Mouse (Mus musculus) neural tube, embryonic 10.5 days (tissue): ENCODE data around the gene Rapgef1.

Source experiments
- DNase-seq: peaks from one replicate; pipeline ENCODE4 v3.0.0-alpha.2; 2017; ENCODE audit warnings: low spot score; ENCODE audit errors: extremely low spot score

Gene Rapgef1

DNA sequence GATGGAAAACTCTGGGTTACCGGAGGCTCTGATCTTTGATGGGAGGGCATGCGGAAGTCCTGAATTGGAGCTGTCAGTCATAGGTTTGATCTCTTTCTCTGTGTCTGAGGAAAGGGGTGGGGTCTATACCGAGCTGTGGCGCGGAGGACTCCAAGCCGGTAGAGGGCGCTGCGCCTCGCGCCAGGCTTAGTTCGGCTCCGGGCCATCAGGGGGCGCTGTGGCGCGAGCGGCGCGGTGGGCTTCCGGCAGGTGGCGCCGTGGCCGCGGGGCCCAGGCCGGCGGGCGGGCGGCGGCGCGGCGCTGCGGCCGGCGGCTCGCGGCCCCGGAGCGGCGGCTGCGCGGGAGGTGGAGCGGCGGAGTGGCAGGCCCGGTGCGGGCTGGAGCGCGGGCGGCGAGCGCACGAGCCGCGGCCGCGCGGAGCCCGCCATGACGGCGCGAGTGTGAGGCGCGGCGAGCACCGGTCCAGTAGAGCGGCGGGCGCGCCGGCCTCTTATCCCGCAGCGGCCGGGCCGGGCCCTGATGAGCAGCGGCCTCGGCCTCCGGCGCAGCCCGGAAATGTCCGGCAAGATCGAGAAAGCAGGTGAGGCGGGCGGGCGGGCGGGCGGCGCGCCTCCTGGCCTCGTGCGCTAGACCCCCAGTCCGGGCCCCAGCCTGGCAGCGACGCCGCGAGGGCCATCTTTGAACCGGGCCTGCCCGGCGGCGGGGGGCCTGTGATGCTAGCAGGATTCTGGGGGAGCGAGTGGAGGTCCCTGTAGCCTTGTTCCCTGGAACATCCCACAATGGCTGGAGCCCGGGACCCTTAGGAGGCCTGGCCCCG is at the start of gene Rapgef1:
Rapgef1 (plus strand) TSS at position 237 of the 817 bp plus-strand sequence.
- peak; percentile 95 for DNase-seq

DNA sequence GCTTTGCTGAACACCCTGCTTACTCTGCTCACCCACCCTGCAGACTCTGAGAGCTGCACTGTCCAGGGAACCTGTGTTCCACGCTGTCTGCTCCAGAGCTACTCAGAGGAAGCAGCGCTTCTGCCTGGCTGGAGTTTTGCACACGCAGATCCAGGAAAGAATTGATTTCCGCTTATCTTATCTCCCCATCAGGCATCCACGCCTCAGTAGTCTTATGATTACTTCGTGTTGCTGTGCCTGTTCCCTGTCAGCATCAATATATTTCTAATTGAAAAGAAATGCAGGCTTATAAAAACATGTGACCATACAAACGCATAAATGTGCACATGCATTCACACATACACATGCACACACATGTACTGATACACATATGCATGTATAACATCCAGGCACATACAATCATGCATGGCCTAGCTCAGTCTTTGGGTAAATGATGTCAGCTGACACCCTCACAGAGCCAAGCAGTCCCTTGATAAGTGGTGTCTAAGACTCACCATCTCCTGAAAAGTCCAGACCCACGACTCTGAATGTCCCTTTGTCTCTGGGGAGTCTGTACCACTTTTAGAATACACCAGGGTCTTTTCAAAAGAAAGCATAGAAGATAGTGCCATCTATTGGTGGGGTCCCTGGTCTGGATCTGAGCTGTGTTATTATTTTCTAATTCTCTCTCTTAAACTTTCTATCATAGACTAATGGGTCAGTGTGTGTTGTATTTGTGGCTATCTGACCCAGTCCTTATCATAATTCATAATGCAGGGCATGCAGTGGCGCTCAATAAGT is 47.4 kb upstream of the Rapgef1 start:
- DNase-seq, result no peak

DNA sequence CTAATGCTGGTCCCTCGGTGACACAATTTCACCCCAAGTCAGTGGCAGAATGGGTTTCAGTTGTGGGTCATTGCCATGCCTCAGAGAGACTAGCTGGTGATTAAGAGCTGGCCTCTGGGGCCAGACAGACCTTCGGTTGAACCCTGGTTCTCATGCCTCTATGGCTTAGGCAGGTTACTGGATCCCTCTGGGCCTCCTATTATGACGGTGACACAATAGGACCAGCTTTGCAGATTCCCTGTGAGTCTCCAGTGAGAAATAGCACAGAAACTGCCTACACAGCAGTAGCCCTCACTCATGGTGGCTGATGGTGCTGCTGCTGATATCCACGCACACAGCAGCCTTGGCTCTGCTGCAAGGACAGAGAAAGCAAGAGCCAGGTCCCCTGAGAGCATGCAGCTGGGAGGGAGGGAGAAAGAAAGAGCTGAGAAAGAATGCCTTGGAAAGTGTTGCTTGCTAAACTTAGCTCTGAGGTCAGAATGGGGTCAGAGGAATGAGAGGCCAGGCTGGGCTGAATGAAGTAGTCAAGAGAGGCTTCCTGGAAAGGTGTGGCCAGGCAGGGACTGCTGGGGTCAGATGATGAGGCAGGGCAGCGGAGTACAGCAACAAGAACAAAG is 46.6 kb upstream of the Rapgef1 start:
- DNase-seq, result peak; percentile 39

DNA sequence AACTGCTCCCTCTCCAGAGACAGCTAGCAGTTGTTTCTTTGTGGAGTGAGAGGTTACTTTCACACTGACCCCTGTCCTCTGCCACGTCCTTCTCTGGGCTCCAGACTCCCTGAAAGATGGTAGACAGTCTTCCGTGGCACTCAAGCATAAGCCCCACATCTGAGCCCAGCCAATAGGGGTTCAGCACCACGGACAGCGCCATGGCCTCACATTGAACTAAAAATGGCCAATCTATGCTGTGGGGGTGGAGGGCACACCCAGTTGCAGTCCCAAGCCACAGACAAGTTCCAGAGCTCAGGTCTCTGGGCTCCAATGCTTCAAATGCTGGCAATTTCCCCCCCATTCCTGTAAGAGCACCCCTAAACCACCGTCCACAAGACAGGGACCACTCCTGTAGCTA is 45.9 kb upstream of the Rapgef1 start:
- peak; percentile 89 for DNase-seq

DNA sequence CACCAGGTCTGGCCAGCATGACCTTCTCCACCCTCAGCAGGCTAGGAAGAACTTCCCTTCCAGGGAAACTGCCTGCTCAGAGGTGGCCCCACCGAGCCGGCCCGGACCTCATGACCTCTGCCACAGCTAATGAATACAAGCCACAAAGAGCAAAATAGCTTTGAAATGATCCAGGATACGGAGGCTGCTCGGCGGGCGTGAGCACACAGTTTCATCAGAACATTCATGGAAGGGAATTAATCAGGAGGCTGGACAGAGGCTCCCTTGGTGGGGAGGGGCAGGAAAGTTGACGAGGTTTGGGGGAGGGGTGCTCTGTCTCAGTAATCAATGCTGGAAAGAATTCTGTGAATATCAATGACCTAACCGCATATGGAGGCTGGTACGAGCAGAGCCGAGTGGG is 45.3 kb upstream of the Rapgef1 start:
- peak; percentile 54 for DNase-seq

DNA sequence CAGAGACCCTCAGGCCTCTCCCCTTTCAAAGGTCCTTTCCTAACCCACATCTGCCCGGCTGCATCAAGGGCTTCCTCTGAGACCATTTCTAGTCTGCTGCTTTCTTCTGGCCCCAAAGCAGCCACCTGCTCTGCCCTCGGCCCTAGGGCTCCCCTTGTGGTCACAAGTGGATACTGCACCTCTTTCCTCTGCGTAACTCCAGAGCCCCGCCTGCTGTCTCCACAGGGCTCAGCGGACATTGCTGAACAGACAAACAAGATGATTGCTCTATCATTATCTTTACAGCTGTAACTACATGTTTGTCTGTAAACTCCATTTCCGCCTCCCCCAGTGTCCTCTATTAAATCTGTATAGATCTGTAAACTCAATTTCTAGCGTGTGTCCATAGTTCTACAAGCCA is 37.1 kb upstream of the Rapgef1 start:
- peak; percentile 81 for DNase-seq

DNA sequence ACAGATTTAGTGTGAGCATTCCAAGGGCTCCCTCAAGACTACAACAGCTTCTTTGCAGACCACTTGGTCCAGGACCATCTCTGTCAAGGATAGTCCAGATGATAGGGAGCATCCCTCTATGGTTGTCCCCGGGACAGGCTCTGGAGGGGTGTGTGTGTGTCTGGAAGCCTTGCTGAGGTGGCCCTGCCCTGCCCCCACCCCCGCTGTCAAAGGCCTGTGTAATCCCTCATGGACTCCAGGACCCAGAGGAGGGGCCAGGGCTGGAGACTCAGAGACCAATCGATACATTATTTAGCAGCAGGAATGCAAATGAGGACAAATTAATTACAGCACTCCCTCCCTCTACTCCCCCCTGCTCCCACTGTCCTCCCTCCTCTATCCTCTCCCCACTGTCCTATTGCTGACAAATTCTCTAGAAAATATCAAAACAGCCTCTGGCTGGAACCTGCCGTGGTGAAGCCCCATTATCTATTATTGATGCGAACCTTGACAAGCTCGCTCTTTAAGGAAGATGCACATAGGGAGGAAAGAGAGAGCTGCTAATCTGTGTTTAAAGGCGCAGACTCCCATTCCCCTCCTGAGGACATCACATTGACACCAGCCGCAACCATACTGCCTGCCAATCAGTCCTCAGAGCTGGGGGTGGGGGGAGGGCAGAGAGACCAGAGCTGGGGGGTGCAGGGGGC is 33.4 kb upstream of the Rapgef1 start:
- no peak for DNase-seq

DNA sequence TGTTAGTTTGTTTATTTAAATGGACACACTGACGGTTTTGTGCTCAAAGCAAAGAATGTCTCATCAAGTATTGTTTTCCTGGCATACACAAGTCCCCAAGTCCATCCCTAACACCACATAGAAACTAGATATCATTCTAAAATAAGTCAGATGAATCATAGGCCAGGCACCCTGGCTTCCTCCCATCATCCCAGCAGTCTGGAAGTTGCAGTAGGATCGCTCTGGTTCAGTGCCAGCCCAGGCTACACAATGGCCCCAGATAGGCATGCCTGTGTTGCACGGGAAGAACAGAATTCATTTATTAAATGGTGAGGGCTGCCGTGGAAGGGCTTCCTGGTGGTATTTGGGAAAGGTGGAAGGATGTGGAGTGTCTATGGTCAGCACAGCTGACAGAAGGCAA is 31.5 kb upstream of the Rapgef1 start:
- no peak for DNase-seq

DNA sequence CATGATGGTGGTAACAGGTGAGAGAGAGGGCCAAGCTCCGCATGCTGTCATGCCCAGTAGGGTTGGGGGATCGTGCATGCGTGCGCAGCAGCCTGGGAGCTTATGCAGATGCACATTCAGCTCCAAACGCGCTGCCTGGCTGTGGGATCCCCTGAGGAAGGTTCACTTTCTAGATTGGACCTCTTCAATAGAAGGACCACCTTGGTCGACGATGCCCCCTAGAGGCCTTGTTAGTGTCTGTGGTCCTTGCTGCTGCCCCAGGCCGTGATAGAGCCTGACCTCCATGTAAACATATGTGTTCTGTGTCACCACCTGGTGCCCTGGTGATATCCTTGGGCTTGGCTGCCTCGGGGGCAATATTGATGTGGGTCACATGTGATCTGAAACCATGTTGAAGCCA is 30.3 kb upstream of the Rapgef1 start:
- DNase-seq, result peak; percentile 32

DNA sequence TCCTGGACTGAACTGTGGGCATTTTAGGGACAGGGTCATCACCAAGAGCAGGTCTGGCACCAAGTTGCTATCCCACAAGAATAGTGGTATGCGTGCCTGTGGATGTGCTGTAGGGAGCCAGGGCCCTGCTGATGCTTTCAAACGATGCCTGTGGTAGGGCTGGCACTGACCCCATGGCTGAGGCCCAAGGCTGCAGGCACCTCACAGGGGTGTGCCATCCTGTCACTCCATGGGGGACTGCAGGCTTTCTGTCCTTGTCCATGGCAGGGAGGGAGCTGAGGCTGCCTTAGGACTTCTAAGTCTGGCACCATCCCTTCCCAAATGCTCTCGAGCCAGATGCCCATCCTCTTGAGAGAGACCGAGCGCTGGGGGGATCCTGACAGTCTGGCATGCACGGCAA is 27.9 kb upstream of the Rapgef1 start:
- no peak for DNase-seq

DNA sequence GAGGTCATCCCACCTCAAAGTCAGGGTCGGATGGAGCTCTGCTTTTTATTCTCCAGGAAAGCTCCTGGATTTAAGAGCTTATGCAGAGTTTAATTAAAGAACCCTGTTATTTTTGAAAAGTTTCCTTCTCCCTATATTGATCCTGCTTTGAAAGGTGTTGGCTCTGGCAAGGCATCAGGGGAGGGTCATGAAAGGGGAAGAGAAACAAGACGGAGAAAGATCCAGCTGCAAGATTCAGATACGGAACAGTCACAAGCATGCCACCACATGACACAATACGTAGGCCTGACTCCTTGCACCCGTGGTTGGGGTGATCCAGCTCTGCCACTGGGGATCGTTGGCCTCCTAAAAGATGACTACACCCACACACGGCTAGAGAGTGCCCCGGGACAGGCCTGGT is 27.0 kb upstream of the Rapgef1 start:
- DNase-seq, result no peak

DNA sequence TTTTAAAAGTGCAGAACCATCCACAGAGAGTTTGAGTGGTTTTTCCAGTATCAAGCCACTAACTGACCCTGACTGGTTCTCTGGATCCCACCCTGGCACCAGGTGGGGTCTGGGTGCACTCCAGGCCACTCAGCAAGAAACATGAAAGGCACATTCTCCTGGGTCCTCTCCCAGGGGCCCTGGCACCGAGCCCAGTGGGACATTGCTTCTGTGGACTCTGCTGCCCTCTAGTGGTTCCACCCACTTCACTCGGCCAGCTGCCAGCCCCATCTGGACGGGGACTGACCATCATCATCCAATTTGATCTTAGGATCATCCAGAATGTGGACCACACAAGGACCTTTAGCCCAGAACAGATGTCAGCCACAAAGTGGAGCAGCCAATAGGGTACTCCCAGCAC is 15.6 kb upstream of the Rapgef1 start:
- peak; percentile 82 for DNase-seq

DNA sequence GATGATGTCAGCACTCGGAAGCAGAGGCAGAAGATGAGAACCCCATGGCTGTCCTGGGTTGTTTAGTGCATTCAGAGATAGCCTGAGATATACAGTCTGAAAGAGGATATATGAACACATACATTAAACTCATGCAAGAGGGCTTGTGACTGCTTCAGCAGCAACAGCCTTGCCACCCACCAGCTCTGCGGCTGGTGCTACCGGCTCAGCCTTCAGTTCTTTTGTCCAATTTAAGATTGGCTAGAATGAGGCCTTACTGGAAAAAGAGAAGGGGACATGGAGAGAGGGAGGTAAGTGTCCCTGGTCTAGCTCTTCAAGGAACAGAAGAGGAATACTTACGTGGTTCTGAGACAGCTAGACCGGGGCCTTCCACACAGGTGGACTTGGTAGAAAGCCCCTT is 13.9 kb upstream of the Rapgef1 start:
- no peak for DNase-seq

DNA sequence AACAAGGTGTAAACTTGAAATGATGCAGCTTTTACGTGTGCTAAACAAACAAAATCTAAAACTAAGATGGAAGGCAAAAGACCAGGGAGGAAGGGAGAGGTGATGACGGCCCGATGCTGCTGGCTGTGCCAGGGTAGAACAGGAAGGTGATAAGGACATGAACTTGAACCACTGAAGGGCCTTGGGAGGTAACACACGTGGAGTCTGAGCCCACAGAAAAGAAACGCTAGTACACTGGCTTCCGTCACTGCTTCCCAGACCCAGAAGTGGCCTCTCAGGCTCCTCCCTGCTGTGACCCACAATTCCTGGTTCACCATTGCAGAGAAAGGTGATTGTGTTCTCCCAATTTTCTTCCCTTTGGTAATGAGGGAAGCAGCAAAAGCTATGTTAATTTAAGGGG is 13.1 kb upstream of the Rapgef1 start:
- DNase-seq, result no peak

DNA sequence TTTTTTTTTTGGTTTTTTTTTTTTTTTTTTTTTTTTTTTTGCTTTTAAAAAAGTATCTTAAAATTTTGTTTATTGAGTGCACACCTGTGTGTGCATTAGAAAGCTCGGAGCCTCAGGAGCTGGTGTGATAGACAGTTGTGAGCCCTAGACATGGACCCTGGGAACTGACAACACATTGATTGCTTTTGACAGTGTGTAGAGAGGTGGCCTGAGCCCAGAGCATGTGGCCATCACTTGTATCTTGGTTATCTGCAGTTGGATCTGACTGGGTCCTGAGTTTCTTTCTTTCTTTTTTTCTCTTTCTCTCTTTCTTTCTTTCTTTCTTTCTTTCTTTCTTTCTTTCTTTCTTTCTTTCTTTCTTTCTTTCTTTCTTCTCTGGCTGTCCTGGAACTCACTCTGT is 2.2 kb upstream of the Rapgef1 start:
- no peak for DNase-seq

DNA sequence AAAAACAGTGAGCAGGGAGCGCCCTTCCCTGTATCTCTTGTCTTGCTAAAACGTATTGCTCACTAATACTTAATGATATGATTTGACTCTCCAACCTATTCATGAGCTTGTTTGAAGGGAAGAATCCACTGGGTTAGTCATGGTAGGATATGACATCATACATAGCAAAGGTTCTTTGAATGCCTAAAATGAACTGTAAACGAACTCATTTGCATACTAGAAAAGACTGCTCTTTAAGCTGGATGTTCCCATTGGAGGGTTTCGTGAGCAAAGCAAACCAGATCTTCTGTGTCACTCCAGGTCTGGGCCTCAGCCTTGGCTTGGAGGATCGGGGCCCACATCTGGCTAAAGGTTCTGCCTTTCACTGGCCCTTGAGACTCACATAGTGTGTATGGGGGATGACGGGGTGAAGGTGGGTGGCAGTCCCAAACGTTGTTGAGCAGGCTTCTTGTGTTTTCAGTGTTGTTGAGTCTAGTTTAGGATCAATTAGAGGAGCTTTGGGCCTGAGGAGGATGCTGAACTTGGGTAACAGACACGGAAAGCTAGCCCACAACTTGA is 515 bp upstream of the Rapgef1 start:
- DNase-seq, result no peak

DNA sequence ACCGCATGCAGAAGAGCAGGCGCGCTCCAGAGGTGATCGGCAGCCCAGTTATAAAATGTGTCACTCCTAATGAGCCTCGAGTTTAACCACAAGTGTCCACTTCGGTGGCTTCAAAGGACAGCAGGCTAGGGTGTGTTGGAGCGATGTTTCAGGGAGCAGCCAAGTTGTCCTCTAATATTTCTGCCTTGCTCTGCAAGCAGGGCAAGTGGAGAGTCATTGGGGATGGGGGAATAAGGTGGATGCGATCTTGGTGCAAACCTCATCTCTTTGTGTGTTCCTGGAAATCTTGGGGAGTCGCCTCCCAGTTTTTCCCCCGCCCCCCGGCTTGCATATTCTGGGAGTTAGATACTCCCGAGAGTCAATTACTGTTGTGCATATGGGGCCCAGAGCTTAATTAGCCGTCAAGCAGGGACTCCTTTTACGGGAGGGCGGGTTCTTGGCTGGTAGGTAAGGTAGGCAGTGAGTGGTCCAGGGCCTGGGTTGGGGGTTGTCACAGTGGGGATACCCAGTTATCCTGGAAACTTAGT is 844 bp downstream of the Rapgef1 start:
- DNase-seq, result no peak

DNA sequence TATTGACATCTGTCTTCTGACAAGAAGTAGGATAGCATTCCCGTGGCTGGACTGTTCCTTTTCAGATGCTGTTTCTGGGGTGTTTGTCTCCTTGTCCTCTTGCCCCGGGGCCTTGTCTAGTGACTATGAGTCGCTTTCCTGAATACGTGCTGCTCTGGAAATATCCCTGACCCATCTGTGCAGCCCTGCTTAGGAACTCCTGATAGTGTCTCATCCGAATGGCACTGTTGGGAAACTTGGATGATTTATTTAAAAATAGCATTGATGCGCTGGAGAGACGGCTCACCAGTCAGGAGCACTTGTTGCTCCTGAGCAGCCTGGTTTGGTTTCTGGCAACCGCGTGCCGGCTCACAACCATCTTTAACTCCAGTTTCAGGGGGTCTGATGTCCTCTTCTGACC is 1.6 kb downstream of the Rapgef1 start:
- no peak for DNase-seq

DNA sequence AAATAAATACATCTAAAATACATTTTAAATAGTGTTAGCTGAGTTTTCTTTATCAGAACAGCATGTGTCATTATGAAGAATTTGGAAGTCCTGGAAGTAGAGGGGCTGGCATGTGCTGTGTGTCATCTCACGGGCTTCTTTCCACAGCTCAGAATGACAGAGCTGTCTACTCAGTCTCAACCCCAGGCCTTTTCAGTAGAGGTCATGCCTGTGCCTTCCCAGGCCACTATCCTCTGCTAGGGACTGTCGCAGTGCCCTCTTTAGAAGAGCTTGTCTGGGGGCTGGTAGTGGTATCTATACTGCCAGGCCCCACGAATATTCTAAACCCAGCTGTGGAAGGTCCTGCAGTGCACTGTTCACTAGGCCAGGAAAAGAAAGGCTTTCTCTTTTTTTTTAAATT is 2.1 kb downstream of the Rapgef1 start:
- DNase-seq, result no peak

DNA sequence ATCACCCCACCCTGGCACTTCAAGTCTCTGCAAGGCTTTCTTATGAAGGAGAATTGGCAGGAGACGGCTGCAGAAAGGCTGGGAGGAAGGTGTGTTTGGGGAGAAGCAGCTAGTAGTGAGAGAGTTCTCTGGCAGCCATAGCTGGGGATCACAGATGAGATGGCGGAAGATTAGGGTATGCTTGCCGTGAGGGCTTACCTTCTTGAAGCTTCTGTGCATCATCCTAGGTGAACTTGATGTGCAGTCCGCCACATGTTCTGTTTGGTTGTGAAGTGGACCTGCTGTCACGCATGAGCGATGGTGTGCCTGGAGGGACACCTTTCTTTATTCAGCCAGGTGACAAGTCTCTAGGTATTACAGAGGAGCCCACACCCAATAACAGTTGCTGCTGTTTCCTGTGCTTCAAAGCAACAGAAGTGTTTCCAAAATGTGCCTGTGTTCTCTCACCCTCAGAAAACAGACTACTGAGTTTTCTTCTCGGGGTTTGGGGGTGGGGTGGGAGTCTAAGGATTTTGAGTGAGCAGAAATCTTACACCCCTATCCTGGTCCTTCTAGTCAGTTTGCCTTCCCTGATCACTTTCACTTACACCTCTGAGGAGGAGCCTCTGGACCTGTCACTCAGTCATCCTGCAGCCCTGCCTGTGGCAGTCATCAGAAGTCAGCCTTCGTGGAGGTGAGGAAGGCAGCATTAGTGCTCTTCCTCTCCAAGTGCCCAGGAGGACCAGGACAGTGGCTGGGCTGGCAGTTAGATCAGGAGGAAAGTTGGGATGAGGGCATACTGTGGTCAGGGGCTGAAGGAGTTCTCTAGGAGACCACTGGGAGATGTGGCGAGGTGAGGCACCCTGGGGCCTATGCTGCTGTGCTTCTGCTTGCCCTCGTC is 2.8 kb downstream of the Rapgef1 start:
- no peak for DNase-seq
